Mouse (Mus musculus) midbrain, embryonic 13.5 days (tissue): Measurements from ENCODE around the gene Olfr1416. TPM values are rescaled to one million over a fixed set of nuclear protein-coding genes. Genes with fewer than 3 reads are reported as not detected.

Experiments
- microRNA-seq: library from miRNA; unstranded; fragments of <30 nt; microRNA quantifications from one replicate; pipeline ENCODE4, GENCODE M21; 2016
- polyA plus RNA-seq: library from polyadenylated mRNA; unstranded; fragments of >200 nt; fragmentation: Nextera tagmentation; extraction: Ambion mirVana; gene quantifications from 2 replicates; pipeline ENCODE4 v1.2.1, GENCODE M21; 2015

The Olfr1416 gene
- polyA plus RNA-seq, 1 experiment from 2014 or later: not detected

Small RNA genes lying within 50 kb of the gene (microRNA-seq; reads per million reads assigned to microRNA genes)
- 3.9 reads per million, percentile 16 among the genes with 10 or more reads in this experiment for gene Mir6900

Other genes starting within 250 kb of the Olfr1416 start
- gene Ndufa10, start 11.3 kb downstream of the Olfr1416 start, polyA plus RNA-seq: 271 and 284 TPM in 2 replicates
- not detected in 2 replicates for gene Olfr1415, start 11.0 kb upstream of the Olfr1416 start, polyA plus RNA-seq
- gene Olfr1414, start 33.5 kb upstream of the Olfr1416 start, polyA plus RNA-seq: not detected in 2 replicates
- gene Olfr1413, start 86.2 kb upstream of the Olfr1416 start, polyA plus RNA-seq: not detected in 2 replicates
- gene Olfr1412, start 100.7 kb upstream of the Olfr1416 start, polyA plus RNA-seq: not detected in 2 replicates
- not detected in 2 replicates for gene Olfr1411, start 109.3 kb upstream of the Olfr1416 start, polyA plus RNA-seq
- gene Olfr1410, start 120.7 kb upstream of the Olfr1416 start, polyA plus RNA-seq: not detected in 2 replicates
- gene Olfr12, start 132.7 kb upstream of the Olfr1416 start, polyA plus RNA-seq: 0.08 TPM in 1 of 2 replicates, not detected in the other
- gene Cops9, start 156.9 kb upstream of the Olfr1416 start, polyA plus RNA-seq: 576 and 596 TPM in 2 replicates
- gene Otos, start 163.7 kb upstream of the Olfr1416 start, polyA plus RNA-seq: 0.11 and 0.34 TPM in 2 replicates